Mouse (Mus musculus): ENCODE measurements around the gene Cldn34a.
"Not testable (repeated sequence)": the region's sequence is repeated elsewhere in the genome, so short reads cannot be mapped to it uniquely, and the experiment has no call there.

Cldn34a gene

DNA sequence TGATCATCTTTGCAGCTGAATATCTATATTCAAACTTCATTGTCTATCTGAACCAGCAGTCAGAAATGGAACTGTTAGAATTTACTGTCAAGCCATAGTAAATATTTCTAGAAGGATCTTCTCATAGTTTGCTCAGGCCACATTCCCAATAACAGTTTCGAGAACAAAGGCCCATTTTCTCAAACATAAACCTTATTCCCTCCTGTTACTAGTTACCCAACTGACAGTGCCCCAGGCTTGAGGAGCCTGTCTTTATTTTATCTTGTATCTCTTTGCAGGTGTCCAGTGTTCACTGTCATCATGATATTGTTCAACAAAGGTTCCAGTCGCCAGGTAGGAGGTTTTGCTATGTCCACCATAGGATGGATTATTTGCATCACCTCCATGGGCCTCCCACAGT, at the start of gene Cldn34a:
Gene Cldn34a (plus strand): TSS at position 301 of the 400 bp plus-strand sequence.
- no peak for DNase-seq

DNA sequence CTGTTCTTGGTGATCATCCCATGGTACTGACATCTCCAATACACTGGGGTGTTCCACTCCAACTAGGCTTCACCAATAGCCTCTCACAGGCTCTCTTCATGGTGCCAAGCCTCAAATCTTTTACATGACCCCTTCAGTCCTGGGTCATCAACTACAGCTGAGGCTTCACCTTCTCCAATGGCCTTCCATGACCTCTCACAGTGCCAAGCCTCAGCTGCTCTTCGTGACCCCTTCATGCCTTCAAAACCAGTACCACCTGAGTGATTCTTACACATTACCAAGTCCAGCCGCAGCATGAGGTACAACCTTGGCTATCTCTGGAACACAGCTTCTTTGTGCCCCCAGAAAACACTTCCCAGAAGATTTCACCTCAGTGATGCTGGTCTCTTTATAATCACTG, 44.5 kb upstream of the Cldn34a start:
- not testable (repeated sequence) for DNase-seq

DNA sequence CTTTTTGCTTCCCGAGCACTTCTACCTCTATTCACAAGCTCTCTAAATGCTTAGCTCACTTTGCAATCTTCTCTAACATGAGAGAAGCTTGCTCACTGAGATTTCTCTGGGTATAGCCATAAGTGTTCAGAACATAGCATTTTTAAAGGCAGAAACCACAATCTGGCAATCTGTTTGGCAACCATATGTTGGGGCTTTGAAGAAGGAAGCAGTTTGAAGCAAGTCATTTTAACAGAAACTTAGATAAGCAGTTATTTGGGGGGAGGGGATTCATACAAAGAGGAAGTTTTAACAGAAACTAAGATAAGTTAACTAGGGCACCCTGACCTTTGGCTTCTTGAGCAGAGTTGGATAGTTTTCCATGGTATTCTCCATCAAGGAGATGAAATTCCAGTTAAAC, 17.4 kb upstream of the Cldn34a start:
- no peak for DNase-seq

DNA sequence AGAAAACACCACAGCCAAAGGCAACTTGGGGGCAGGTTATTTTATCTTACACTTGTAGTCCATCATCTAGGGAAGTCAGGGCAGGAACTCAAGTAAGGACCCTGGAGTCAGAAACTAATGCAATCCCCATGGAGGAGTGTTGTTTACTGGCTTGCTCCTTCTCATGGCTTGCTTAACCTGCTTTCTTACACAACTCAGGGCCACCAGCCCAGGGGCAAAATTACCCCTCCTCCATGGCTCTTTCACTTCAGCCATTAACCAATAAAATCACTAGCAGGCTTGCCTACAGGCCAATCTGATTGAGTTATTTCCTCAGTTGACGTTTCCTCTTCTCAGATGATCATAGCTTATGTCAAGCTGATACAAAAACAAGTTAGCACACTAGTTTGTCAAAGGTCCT, 15.0 kb upstream of the Cldn34a start:
- DNase-seq = no peak

DNA sequence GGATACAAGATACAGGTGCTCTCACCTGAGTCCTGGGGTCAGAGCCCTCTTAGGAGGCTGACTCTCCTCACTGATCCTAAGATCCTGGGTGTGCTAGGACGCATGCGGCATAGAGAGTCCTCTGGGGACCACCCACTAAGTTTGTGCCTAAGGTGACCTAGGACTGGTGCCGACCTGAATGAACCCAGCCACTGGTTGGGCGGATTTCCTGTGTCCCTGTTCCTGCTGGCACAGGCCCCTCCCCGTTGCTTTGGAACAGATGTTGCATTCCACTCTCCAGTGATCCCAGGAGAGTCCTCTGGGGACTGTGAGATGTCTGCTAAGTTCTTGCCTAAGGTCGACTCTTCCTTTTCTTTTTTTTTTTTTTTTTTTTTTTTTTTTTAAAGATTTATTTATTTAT, 5.7 kb upstream of the Cldn34a start:
- no peak for DNase-seq

Data from right cerebral cortex, postnatal 4 days (tissue).